Mouse (Mus musculus): ENCODE results near the gene 4930564D02Rik. TPM values are rescaled to one million over a fixed set of nuclear protein-coding genes. Genes with fewer than 3 reads are reported as not detected.

Gene 4930564D02Rik
- not detected in 2 replicates for polyA plus RNA-seq (2015; fragmentation: Nextera tagmentation; extraction: Ambion mirVana)

DNA sequence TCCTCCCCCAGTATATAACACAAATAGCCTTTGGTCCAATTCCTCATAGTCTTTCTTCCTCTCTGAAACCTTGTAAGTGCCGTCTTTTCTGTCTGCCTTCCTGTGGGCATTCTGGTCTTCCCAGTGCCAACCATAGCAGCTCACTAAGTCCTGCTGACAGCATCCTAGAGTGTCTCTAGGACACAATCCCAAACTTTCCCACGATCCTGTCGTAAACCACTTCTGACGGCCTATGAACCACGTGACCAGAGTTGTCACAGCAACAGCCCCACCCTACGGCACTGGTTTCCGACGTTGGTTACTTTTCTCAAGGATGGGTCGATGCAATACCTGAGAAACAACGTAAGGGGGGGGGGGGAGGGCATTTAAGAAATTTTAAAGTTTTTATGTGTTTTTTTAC lies at the start of gene 4930564D02Rik:
Gene 4930564D02Rik (plus strand): TSS at position 301 of the 400 bp plus-strand sequence.
- Histone ChIP-seq H3K36me3 (replicated peaks) (no peaks in the 10 kb centered on the region), H3K4me3 (no peak within 1 kb of the TSS), H3K9me3 (no peaks in the 10 kb centered on the region), H3K27me3 (replicated peaks) (no peaks in the 10 kb centered on the region), H3K4me1 (no peaks in the 10 kb centered on the region), H3K9ac (no peak within 1 kb of the TSS), H3K27ac (no peak within 1 kb of the TSS), H3K4me2 (no peak within 1 kb of the TSS)
- no peak for ATAC-seq (replicated peaks)
- 86% methylated on average over 10 of the region's 10 CpGs for WGBS

DNA sequence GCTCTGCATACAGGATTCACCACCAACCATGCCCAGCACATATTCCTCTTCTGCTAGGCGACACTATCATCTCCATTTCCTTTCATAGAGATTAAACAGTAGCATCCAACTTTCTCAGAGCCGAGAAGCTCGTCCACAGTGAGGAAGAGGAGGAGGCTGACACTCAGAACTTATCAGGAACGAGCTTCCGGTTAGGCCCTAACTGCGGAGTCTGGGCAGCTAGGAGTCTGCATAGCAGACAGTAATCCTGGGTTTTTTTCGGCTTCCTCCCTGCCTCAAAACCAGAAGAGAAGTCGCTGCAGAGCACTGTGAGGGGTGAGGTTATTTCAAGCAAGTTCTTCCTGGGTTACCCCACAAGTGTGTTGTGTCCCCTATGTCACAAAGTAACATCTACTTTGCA lies 49.3 kb upstream of the 4930564D02Rik start:
- no peak overlapping the region for H3K27ac ChIP-seq
- no peak for ATAC-seq (replicated peaks)

DNA sequence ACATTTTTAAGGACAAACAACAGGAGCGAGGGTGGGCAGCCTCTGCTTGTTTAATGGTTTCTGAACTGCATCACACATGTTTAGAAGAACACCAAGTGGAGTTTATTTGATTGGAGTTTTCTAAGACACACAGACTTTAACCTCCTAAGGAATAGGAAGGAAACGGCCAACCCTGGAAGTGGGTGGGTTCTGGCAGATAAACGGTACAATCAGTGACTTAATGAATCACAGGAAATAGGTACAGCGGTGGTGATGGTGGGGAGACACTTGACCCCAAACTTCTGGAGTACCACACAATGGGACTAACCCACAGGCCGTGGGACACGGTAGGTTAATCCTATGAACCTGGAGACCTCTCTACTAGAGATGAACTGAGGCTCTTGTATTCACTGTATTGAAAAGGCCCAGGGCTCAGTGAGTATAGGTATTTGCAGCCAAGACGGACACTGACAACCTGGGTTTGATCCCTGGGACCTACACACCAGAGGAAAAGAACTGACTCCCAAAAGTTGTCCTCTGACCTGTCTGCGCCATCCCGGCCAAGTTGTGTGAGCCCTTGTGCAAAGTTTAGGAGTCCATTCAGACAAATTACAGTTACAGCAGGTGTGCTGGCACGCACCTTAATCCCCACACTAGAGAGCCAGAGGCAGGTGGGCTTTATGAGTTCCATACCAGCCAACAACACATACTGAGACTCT lies 48.4 kb upstream of the 4930564D02Rik start:
- Histone ChIP-seq H3K36me3 (replicated peaks) (no peaks in the 10 kb centered on the region), H3K27ac (peak overlapping the region; percentile 11; the same call in 1 of the 2 replicates), H3K4me2 (no peak overlapping the region), H3K9ac (no peak overlapping the region), H3K4me1 (no peaks in the 10 kb centered on the region), H3K27me3 (replicated peaks) (no peaks in the 10 kb centered on the region), H3K9me3 (no peaks in the 10 kb centered on the region), H3K4me3 (no peak overlapping the region)
- WGBS = 88% methylated on average over 10 of the region's 10 CpGs
- ATAC-seq (replicated peaks) = no peak

More for the DNA sequence above, 49.3 kb upstream of the 4930564D02Rik start:
- no peak overlapping the region for H3K9ac ChIP-seq
- H3K27me3 ChIP-seq (replicated peaks) = no peaks in the 10 kb centered on the region
- H3K4me1 ChIP-seq = no peaks in the 10 kb centered on the region
- H3K9me3 ChIP-seq = no peaks in the 10 kb centered on the region
- WGBS = 90% methylated on average over 8 of the region's 8 CpGs
- no peaks in the 10 kb centered on the region for H3K36me3 ChIP-seq (replicated peaks)
- H3K4me3 ChIP-seq = no peak overlapping the region
- no peak overlapping the region for H3K4me2 ChIP-seq

DNA sequence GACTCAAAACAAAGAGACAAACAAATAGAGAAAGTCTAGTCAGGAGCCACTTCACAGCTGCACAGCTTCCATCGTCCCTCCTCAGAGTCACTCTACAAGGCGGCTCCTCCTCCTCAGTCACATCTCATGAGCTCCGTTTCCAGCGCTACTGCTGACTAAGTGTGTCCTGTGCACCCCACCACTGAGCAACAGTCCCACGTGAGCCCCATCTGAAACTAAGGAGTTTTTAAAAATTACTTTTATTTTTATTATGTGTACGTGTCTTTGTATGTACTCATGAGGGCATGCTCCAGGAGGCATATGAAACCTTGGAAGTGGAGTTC lies 47.9 kb upstream of the 4930564D02Rik start:
- Histone ChIP-seq H3K9me3 (no peaks in the 10 kb centered on the region), H3K27ac (peak overlapping the region; percentile 11; the same call in 1 of the 2 replicates), H3K4me3 (no peak overlapping the region), H3K4me1 (no peaks in the 10 kb centered on the region), H3K27me3 (replicated peaks) (no peaks in the 10 kb centered on the region), H3K36me3 (replicated peaks) (no peaks in the 10 kb centered on the region), H3K4me2 (no peak overlapping the region), H3K9ac (no peak overlapping the region)
- ATAC-seq (replicated peaks) = no peak
- 93% methylated on average over 6 of the region's 6 CpGs for WGBS

DNA sequence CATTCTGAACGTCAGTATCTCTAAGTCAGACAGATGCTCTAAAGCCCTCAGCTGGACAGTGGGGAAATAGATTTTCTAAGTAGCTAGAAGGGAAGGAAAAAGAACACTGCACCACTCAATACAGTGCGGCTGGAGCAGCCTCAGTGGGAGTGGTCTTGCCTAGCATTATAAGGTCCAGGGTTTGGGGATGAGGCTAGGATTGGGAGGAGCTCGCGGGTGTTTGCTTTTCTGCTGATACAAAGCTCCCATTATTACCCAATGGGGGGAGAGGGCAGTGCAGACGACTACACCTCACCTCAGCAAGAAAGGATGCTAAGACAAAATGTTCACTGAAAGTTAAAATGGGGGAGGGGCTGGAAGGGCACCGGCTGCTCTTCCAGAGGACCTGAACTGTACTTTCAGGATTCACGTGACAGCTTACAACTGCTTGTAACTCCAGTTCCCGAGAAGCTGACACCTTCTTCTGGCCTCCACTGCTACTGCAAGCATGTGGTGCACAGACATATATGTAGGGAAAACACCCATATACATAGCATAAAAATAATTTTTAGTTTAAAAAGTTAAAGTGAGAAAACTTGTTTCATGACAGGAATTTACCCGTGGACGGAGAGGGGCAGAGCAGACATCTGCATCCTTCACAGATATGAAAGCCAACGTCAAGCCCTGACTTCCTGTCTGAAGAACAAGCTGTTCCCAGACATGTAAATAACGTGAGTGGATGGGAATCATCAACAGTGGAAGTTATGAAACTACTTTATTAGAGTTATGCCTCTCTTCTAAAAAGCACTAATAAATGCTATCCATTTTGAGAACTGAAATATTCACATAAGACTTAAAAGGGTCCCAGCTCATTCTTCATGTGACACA lies 46.6 kb upstream of the 4930564D02Rik start:
- Histone ChIP-seq H3K27ac (no peak overlapping the region), H3K36me3 (replicated peaks) (no peaks in the 10 kb centered on the region), H3K9ac (no peak overlapping the region), H3K4me1 (no peaks in the 10 kb centered on the region), H3K9me3 (no peaks in the 10 kb centered on the region), H3K4me3 (no peak overlapping the region), H3K27me3 (replicated peaks) (no peaks in the 10 kb centered on the region), H3K4me2 (no peak overlapping the region)
- ATAC-seq (replicated peaks) = no peak
- WGBS = 64% methylated on average over 12 of the region's 12 CpGs

- no peaks in the 10 kb centered on the region for H3K9me3 ChIP-seq
- H3K27ac ChIP-seq = 0 out of 2 replicates have a peak overlapping the region, but pooled peaks have one; percentile 9
- 86% methylated on average over 10 of the region's 10 CpGs for WGBS
- H3K36me3 ChIP-seq (replicated peaks) = peaks cover 4% of the 10 kb centered on the region; the same call in 1 of the 2 replicates
- no peaks in the 10 kb centered on the region for H3K27me3 ChIP-seq (replicated peaks)
- H3K9ac ChIP-seq = no peak overlapping the region
- no peak overlapping the region for H3K4me3 ChIP-seq
- H3K4me1 ChIP-seq = no peaks in the 10 kb centered on the region
- H3K4me2 ChIP-seq = no peak overlapping the region
- no peak for ATAC-seq (replicated peaks)
Observed at GRCm38 (mm10) chr3:105023371-105024005, 43.2 kb upstream of the 4930564D02Rik start.

DNA sequence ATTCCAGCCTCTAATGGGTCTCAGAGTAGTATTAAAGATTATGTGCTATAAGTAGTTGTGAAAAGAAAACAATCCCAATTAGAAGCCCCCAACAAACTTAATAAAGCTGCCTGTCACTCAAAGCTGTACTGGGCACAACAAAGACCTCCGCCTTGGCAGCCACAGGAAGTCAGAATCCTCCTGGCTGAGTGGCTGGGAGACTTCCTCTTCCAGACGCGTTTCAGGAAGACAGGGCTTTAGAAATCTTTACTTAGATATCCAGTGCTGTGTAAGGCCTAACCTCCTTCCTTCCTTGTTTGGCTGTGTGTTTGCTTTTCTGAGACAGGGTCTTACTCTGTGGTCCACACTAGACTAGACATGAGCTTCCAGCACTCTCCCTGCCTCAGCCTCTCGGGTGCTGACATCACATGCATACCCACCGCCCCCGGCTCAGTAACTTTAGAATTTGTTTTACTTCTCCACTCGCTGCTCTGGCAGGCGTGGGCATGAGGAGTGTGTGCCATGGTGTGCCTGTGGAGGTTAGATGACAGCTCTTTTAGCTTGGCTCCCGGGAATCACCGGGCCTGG lies 30.3 kb upstream of the 4930564D02Rik start:
- Histone ChIP-seq H3K36me3 (replicated peaks) (peaks cover 50% of the 10 kb centered on the region), H3K4me2 (no peak overlapping the region), H3K4me3 (no peak overlapping the region), H3K27me3 (replicated peaks) (no peaks in the 10 kb centered on the region), H3K4me1 (no peaks in the 10 kb centered on the region), H3K27ac (no peak overlapping the region), H3K9me3 (no peaks in the 10 kb centered on the region), H3K9ac (no peak overlapping the region)
- ATAC-seq (replicated peaks) = no peak
- 87% methylated on average over 10 of the region's 10 CpGs for WGBS

DNA sequence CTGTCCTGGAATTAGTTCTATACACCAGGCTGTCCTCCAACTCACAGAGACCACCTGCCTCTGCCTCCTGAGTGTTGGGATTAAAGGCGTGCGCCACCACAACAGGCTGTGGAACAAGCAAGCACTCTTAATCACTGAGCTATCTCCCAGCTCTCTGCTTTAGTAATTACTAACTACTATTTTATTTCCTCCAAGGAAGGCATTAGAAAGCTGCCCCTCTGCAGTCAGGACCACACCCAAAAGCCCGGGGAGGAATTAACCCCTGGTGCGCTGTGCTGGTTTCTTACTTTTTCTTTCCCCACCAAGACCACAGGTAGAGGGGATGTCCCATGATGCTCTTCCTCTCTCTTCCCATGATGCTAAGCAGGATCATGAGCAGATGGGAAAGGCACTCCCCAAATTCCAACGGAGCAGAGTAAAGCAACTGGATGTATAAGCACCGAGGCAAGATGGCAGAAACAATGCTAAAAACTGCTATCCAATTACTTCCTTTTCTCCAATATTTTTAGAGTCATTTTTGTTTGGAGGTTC lies 29.3 kb upstream of the 4930564D02Rik start:
- 92% methylated on average over 6 of the region's 6 CpGs for WGBS
- no peaks in the 10 kb centered on the region for H3K27me3 ChIP-seq (replicated peaks)
- H3K36me3 ChIP-seq (replicated peaks) = peaks cover 41% of the 10 kb centered on the region
- H3K9me3 ChIP-seq = no peaks in the 10 kb centered on the region
- H3K4me2 ChIP-seq = no peak overlapping the region
- no peak overlapping the region for H3K4me3 ChIP-seq
- no peaks in the 10 kb centered on the region for H3K4me1 ChIP-seq
- H3K9ac ChIP-seq = no peak overlapping the region
- ATAC-seq (replicated peaks) = no peak
- H3K27ac ChIP-seq = no peak overlapping the region

- H3K27ac ChIP-seq = no peak overlapping the region
- WGBS = 49% methylated on average over 8 of the region's 8 CpGs
- no peak for ATAC-seq (replicated peaks)
Observed at GRCm38 (mm10) chr3:105040002-105040401, 26.6 kb upstream of the 4930564D02Rik start.

GRCm38 (mm10) chr3:105040983-105041625 lies 25.5 kb upstream of the 4930564D02Rik start:
- Histone ChIP-seq H3K27ac (no peak overlapping the region), H3K4me3 (no peak overlapping the region), H3K4me1 (peaks cover 22% of the 10 kb centered on the region), H3K9me3 (no peaks in the 10 kb centered on the region), H3K4me2 (no peak overlapping the region), H3K27me3 (replicated peaks) (no peaks in the 10 kb centered on the region), H3K36me3 (replicated peaks) (peaks cover 15% of the 10 kb centered on the region), H3K9ac (no peak overlapping the region)
- ATAC-seq (replicated peaks) = peak; percentile 40; the same call in 1 of the 2 replicates
- WGBS = 93% methylated on average over 9 of the region's 9 CpGs

More at GRCm38 (mm10) chr3:105040002-105040401, 26.6 kb upstream of the 4930564D02Rik start:
- Histone ChIP-seq H3K4me3 (no peak overlapping the region), H3K4me2 (no peak overlapping the region), H3K36me3 (replicated peaks) (peaks cover 20% of the 10 kb centered on the region), H3K27me3 (replicated peaks) (no peaks in the 10 kb centered on the region), H3K9me3 (no peaks in the 10 kb centered on the region), H3K4me1 (peaks cover 16% of the 10 kb centered on the region), H3K9ac (no peak overlapping the region)

DNA sequence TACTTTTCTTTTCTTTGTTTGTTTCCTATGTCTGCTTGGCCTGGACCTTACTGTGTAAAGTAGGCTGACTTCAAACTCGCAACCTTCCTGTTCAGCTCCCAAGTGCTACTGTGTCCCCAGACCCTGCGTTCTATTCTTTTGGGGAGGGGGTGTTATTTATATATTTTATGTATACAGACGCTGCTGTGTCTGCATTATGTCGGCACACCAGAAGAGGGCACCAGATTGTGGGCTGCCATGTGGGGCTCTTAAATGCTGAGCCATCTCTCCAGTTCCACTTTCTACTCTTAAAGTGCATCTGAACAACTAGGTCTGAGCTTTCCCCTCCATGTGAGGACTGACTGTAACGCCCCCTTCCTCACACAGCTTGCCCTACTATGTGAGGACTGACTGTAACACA lies 22.9 kb upstream of the 4930564D02Rik start:
- Histone ChIP-seq H3K27me3 (replicated peaks) (no peaks in the 10 kb centered on the region), H3K9ac (no peak overlapping the region), H3K4me3 (no peak overlapping the region), H3K4me1 (peaks cover 47% of the 10 kb centered on the region), H3K27ac (no peak overlapping the region), H3K4me2 (no peak overlapping the region), H3K36me3 (replicated peaks) (no peaks in the 10 kb centered on the region), H3K9me3 (no peaks in the 10 kb centered on the region)
- no peak for ATAC-seq (replicated peaks)
- 91% methylated on average over 5 of the region's 5 CpGs for WGBS

Measured in midbrain, embryonic 15.5 days (tissue).